Mouse (Mus musculus) mesoderm, embryonic 11.5 days (tissue): ENCODE results near the gene Smyd3.
A peak's percentile ranks its signal among the peaks of the same experiment; 100 is the strongest.

Source experiments
- DNase-seq: peaks from one replicate; pipeline ENCODE4 v3.0.0-alpha.2; 2012; ENCODE audit warnings: low read depth, low spot score

The Smyd3 gene

DNA sequence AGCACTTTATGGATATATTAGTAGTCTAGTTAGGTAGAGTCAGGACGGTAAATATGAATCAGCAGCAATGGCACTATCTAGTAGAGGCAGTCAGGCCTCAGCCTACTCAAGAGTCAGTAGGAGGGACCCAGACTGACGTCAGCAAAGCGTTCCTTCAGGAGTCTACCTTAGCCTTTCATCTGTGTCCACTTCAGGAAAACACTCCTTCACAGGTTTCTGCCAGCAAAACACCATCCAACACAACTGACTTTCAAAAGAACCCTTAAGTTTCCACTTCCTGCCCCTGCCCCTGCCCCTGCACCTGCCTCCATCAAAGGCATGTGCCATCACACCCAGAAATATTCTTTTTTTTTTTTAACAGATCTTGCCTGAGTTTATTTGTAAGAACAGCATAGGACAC lies 2.1 kb upstream of the Smyd3 start:
- DNase-seq, result no peak

GRCm38 (mm10) chr1:179516941-179517712 lies 714 bp downstream of the Smyd3 start:
- DNase-seq, result peak; percentile 43

- no peak for DNase-seq
These were observed 5.9 kb downstream of the Smyd3 start for GRCm38 (mm10) chr1:179511895-179512294.

GRCm38 (mm10) chr1:179510546-179511340 lies 7.1 kb downstream of the Smyd3 start:
- DNase-seq, result no peak

GRCm38 (mm10) chr1:179506530-179507315 lies 11.1 kb downstream of the Smyd3 start:
- DNase-seq, result peak; percentile 56

DNA sequence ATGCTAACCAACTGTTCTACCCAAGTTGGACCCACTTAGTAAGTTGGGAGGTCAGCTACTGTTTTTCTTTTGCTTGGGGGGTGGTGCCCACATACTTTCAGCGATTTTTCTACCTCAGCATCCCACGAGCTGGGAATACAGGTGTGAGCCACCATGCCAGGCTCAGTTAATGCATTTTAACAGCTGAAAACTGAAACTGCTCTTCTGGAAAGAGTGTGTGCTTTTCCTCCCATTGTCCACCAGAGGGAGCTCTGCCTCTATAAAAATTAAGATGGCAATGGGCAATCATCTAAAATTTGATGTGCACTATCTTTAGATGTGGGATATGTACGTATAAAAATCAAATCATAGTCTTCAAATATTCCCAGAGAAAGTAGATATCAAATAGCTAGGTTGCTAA lies 15.3 kb downstream of the Smyd3 start:
- DNase-seq, result no peak

DNA sequence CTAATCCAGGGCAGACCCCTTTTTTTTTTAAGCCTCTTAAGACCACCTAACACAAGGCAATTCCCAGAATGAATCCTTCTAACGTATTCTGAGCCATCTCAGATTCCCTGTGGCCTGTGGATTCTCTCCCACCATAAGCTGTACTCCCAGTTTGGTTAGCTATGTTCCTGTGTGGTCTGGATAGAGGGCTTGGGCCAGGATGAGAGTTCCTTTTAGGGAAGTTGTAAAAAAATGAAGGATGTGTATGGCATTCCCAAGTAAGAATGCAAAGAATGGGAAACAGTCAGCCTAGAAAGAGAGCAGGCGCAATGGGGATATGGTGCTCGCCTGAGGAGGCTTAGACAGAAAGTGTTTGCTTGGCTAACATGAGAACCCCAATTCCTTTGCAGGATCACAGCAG lies 18.6 kb downstream of the Smyd3 start:
- no peak for DNase-seq

DNA sequence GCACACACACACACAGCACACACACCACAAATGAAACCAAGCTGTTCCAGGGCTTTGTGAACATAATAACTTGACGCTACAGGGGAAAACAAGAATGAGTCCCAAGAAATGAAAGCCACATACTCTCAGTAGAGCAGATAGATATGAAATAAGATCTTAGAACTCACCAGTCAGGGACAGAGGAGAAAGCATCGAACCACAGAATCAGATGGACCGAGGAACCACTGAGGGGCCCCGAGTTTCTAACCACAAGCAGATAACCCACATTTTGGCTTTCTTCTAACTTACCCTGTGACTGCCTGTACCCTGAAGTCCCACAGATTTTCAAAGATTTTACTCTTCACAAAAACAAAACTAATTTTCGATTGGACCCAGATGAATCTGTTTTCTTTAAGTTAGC lies 24.9 kb downstream of the Smyd3 start:
- DNase-seq, result no peak

- DNase-seq, result no peak
These were observed 29.3 kb downstream of the Smyd3 start for GRCm38 (mm10) chr1:179488520-179488919.

- DNase-seq, result no peak
These were observed 29.9 kb downstream of the Smyd3 start for GRCm38 (mm10) chr1:179487990-179488389.

DNA sequence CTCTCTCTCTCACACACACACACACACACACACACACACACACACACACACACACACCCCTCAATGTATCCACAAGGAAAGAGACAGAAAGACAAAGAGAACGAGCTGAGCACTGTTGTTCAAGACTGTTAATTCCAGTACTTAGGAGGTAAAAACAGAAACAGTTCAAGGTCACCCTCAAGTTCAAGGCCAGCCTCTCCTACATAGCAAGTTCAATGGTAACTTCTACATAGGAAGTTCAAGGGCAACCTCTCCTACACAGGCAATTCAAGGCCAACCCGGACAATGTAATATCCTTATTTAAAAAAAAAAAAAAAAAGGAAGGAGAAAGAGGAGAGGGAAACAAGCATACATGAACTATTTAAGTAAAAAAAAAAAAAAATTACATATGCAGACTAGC lies 30.6 kb downstream of the Smyd3 start:
- DNase-seq, result no peak

DNA sequence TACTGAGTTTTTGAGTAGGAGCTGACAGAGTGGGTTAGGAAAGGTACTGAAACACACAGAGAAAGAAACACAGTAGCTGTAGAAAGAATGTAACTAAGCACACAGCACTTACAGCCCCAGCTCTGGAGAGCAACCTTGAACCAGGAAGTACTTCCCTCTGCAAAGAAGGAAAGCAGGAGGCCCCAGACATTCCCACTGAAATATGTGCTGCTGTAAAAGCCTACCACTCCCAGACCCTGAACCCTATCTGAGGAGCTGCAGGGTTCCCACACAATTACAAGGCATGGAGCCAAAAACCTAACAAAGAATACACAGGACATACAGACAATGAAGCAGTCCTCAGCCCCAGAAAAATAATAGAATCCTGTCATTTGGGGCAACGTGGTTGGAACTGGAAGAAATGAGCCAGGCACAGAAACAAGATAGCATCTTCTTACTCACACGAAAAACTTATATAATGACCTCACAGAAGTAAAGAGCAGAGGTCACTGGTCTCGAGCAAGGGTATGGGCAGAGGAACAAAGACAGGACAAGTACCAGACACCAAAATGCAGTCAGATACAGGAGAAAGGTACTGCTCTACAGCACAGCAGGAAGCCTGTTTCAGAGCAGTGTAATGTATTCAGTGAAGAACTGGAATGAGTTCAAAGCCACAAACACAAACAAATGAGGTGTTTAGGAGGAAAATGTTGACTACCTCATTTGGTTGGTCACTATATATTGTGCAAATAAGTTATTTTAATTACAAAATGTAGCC lies 31.9 kb downstream of the Smyd3 start:
- no peak for DNase-seq

DNA sequence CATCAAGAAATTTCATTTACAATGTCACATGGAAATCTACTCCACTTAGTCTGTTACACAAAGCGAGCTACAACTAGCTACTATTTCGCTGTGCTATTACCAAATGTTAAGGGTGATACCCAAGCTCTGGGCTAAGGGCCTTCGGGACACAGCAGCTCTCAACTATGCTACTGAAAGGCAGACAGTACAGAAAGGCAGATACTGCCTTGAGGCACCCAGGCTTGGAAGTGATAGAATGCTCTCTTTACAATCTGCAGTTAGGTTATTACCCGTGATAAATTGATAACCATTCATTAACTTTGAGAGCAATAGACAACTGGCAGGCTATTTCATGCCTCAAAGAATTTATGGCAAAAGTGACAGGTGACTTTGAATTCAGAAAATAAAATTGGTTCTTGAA lies 37.0 kb downstream of the Smyd3 start:
- DNase-seq, result no peak

- peak; percentile 70 for DNase-seq
These were observed 40.5 kb downstream of the Smyd3 start for GRCm38 (mm10) chr1:179477157-179477902.

DNA sequence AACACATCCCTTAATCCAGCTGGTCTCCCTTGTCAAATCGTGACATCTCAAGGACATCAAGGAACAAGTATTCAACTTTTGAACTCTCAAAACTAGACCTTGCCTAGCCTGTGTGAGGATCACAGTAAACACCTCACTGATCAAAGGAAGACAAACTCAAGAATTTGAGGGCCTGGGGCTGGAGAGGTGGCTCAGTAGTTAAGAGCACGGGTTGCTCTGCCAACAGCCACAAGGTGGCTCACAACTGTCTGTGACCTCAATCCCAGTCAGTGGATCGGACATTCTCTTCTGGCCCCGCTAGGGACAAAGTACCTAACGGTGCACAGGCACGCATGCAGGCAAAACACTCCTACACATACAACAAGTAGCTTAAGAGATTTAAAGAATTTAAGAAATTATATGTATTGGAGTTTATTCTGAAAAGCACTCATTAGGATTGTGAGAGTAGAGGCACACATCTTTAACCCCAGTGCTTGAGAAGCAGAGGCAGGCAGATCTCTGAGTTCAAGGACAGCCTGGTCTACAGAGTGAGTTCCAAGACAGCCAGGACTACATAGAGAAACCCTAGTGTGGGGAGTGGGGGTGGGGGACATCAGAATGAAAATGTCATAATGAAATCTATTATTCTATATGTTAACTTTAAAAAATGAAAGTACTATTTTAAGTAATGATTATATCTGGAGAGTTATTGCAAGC lies 41.2 kb downstream of the Smyd3 start:
- no peak for DNase-seq

GRCm38 (mm10) chr1:179474776-179475175 lies 43.1 kb downstream of the Smyd3 start:
- DNase-seq, result no peak

DNA sequence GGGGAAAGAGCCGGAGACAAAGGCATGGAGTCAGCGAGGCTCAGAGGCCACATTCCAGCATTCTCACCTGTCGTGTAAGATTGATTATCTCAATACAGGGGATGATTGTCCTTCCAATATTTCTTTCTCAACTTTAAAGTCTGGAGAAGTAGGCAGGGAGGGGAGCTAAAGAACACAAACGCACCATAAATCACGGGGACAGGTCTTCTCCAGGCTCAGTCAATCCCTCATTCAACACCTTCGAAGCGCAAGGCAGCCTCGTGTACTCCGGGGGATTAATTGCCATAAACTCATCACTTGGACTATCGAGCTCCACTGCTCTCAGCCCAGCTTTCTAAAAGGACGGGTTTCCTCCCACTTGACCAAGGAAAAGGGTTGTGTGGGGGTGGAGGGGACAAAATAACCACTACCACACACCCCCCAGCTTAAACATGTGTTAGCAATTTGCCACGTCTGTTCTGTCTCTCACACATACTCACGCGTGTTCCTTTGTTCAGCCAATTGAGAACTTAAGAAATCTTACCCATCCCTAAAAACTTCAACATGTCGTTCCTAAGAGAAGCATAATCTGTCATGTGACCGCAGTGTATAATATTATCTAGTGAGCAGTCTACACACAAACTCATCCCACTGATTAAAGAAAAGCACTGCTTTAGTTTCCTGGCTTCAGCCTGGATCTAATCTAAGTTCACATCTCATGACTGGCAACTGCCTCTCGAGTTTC lies 43.8 kb downstream of the Smyd3 start:
- DNase-seq, result peak; percentile 89

DNA sequence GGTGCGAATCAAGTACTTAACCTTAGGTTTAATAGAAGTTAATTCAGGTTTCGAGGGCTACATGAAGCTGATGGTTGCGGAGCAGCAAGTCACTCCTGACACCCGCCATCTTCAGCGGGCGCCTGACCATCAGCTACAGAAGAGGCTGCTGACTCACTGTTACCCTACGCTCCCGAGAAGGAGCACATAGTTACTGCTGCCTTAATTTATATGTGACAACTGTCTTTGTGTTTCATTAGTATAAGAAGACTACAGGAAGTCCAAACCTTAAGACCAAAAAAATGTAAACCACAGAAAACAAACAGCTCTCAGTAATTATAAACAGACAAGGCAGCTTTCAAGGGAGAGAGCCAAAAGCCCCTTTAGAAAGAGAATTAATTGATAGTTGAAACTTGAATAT lies 49.9 kb downstream of the Smyd3 start:
- DNase-seq, result no peak

- no peak for DNase-seq
These were observed 55.5 kb downstream of the Smyd3 start for GRCm38 (mm10) chr1:179462376-179462775.
